Mouse (Mus musculus): Measurements from ENCODE around the gene Chpf2. TPM values are rescaled to one million over a fixed set of nuclear protein-coding genes. Genes with fewer than 3 reads are reported as not detected.

The Chpf2 gene
- polyA plus RNA-seq, 2 experiments from 2014 or later: 9.3 to 15.6 TPM

Other genes starting within 250 kb of the Chpf2 start
- 1 to 10 TPM in 1 of 2 experiments, under 1 TPM in 1; 0.30 to 1.2 TPM for gene Kcnh2, start 235.1 kb upstream of the Chpf2 start, polyA plus RNA-seq (2017; shearing (Covaris generic))
- under 1 TPM; 0.08 to 0.14 TPM for gene Nos3, start 221.9 kb upstream of the Chpf2 start, polyA plus RNA-seq (2017; shearing (Covaris generic))
- 1 to 10 TPM; 2.2 to 3.2 TPM for gene Atg9b, start 194.6 kb upstream of the Chpf2 start, polyA plus RNA-seq (2017; shearing (Covaris generic))
- gene Abcb8, start 193.1 kb upstream of the Chpf2 start, polyA plus RNA-seq (2017; shearing (Covaris generic)): 10 to 100 TPM; 16.1 to 44.6 TPM
- not detected for gene Asic3, start 173.3 kb upstream of the Chpf2 start, polyA plus RNA-seq (2017; shearing (Covaris generic))
- 10 to 100 TPM; 53.8 to 61.7 TPM for gene Cdk5, start 163.2 kb upstream of the Chpf2 start, polyA plus RNA-seq (2017; shearing (Covaris generic))
- gene Slc4a2, start 162.9 kb upstream of the Chpf2 start, polyA plus RNA-seq (2017; shearing (Covaris generic)): 10 to 100 TPM; 13.5 to 22.6 TPM
- 10 to 100 TPM; 53.4 to 57.0 TPM for gene Fastk, start 141.5 kb upstream of the Chpf2 start, polyA plus RNA-seq (2017; shearing (Covaris generic))
- gene Tmub1, start 138.9 kb upstream of the Chpf2 start, polyA plus RNA-seq (2017; shearing (Covaris generic)): 10 to 100 TPM; 72.9 to 95.2 TPM
- gene Agap3, start 134.6 kb upstream of the Chpf2 start, polyA plus RNA-seq (2017; shearing (Covaris generic)): 1 to 10 TPM; 5.5 to 8.6 TPM
- gene Gbx1, start 59.5 kb upstream of the Chpf2 start, polyA plus RNA-seq (2017; shearing (Covaris generic)): not detected
- gene Asb10, start 45.8 kb upstream of the Chpf2 start, polyA plus RNA-seq (2017; shearing (Covaris generic)): not detected
- gene 4931409K22Rik, start 29.9 kb upstream of the Chpf2 start, polyA plus RNA-seq (2017; shearing (Covaris generic)): not detected
- gene Abcf2, start 9.3 kb upstream of the Chpf2 start, polyA plus RNA-seq (2017; shearing (Covaris generic)): 10 to 100 TPM; 62.1 to 87.7 TPM
- gene Smarcd3, start 37.7 kb downstream of the Chpf2 start, polyA plus RNA-seq (2017; shearing (Covaris generic)): under 1 TPM; 0.48 to 0.61 TPM
- 100 to 1,000 TPM in 1 of 2 experiments, 10 to 100 TPM in 1; 83.4 to 107 TPM for gene Nub1, start 98.8 kb downstream of the Chpf2 start, polyA plus RNA-seq (2017; shearing (Covaris generic))
- gene Wdr86, start 144.0 kb downstream of the Chpf2 start, polyA plus RNA-seq (2017; shearing (Covaris generic)): under 1 TPM; 0.39 to 0.91 TPM
- gene Crygn, start 171.3 kb downstream of the Chpf2 start, polyA plus RNA-seq (2017; shearing (Covaris generic)): 1 to 10 TPM in 1 of 2 experiments, not detected in 1; 1.8 TPM